Mouse (Mus musculus): Measurements from ENCODE around the gene Ipo8.

The Ipo8 gene

DNA sequence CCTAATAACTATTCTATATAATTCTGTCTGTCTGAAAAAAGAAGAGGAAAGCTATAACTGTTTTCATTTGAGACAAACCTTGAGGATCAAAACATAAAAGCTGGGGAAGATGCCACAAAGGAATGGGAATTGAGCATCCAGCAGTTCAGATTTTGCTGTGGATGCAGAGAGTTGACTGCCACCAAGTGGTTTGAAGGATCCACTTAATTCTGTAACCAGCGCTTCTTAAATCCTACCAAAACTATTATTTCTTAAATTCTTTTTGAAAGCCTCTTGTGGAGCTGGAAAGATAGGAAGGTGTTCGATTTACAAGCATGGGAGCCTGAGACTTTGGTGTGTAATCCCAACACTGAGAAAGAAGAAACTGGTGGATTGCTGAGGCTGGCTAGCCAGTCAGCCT lies 79.9 kb downstream of the Ipo8 start:
- no peak for DNase-seq

DNA sequence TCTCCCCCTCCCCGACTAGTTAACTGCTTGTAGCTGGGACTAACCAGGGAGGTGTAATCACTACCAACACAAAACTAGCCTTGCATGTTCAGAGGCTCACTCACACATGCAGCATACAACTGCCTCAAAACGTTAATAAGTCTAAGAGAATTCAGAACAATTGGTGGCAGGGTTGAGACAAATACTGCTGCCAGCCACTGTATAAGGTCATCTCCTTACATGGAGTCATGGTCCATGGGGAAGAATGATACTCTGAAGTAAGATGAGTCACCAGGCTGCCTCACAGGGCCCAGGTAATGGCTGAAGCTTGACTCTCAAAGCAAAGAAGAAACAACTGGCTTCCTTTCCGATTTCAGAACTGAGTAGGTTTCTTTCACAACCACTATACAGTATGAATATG lies 81.1 kb downstream of the Ipo8 start:
- DNase-seq: no peak

DNA sequence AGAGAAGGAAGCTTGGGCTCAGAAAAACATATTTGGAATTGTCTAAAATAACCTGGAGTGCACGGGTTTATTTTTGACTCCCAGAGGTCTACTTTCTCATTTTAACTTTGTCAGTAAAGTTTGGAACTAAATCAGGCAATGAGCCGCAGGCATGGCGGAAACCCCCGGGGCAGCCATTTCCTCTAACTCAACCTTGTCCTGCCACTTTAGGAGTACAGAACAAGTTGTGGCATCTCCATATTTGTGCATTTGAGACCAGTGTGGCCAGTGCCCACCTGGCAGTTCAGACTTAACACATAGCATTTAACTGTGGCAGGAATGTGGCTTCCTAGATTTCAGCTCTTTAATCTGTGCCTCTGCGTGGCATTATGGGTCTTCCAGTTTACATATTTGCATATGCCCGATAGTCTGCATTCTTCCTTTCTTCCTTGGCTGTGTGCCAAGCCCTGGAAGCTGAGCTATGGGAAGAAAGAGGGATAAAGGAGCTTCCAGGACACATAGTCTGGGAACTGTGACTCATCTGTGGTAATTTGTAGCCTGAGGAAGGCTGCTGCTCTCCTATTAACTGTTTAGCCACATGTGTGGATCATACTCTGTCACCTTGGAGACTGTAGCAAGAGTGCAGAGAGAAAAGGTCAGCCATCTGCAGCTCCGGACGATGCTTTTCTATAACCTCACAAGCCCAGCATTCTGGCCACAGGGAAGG lies 90.6 kb downstream of the Ipo8 start:
- DNase-seq: no peak

DNA sequence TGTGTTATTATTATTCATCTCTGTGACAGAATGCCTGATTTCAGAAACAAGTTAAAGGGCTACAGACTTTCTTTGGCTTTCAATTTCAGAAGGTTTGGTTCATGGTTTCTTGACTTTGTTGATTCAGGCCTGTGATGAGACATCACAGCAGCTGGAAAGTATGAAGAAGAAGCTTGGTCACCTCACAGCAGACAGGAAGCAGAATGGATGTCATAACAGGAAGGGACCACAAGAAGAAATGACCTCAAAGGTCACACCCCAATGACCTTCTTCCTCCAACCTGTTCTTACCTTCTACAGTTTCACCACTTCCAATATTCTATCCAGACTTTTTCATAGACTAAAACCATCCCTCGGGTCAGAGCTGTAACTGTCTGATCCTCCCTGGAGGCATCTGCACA lies 94.9 kb downstream of the Ipo8 start:
- DNase-seq: no peak

DNA sequence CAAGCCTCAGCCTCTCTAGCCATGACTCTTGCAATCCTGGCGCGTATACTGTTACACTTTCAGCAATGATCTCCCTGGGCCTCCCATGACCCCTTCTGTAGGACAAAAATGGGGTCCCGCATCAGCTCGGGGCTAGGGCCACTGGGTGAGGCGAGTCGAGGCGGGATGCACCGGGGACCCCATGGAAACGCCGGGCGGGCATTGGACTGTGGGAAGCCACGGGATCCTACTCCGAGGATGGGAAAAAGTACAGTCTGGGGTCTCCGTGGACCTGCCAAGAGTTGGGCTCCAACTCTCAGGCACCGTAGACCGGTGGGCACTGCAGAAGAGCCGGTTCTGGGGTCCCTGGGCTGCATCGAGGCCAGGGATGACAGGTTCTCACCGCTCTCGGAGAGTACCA lies 97.3 kb downstream of the Ipo8 start:
- no peak for DNase-seq

DNA sequence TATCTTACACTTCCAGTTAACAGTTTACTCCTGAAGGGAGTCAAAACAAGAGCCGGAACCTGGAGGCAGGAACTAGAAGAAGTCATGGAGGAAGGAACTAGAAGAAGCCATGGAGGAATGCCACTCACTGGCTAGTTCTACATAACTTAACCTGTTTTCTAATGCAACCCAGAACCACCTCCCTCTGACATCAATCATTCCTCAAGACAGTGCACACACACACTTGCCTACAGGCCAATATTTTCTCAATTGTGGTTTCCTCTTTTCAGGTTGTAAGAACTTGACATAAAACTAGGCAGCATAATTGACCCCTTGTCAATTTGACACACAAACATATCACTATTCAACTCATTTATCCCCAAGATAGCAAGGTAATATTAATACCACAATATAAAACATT lies 98.3 kb downstream of the Ipo8 start:
- DNase-seq: no peak

DNA sequence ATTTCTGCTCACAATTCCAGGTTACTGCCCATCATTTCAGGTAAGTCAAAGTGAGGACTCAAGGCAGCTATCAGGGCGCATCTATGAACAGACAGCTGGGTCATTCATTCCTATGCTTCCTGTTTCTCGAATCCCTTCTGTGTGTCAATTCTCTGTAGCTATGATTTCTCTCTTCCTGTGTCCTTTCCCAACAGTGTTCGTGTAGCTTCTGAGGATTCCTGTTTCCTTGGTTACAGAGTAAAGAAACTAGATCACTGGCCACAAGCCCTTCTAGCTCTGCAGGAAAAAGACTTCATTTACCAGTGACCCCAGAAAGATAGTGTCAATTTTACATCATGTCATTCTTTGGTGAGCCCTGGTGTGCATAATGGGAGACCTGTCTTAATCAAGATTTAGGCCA lies 102.7 kb downstream of the Ipo8 start:
- no peak for DNase-seq

DNA sequence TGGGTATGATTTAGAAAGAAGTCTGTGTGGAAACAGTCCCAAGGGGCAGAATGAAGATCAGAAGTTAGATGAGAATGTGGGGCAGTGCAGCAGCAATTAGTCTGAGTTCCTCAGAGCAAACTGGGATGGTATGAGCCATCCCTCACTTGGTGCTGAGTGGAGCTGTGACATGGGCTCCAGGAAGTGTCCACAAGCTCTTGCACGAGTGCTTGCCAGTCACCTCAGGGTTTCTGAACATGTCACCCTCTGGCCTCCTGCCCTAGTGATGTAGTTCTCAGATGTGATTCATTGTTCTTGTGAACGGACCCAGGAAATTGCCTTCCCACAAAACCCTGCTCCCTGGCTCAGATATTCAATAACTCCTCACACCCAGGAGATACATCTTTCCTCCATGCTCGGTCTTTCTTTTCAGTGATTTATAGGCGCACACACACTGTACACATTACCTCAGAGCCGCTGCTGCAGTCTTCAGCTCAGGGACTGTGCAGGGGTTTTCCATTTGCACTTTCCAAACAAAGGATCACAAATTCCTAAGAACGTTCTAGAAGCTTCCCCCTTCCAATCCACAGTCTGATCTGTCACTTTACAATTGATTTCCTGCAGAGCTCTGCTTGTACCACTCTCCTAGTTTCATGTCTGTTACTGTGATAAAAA lies 103.3 kb downstream of the Ipo8 start:
- no peak for DNase-seq

DNA sequence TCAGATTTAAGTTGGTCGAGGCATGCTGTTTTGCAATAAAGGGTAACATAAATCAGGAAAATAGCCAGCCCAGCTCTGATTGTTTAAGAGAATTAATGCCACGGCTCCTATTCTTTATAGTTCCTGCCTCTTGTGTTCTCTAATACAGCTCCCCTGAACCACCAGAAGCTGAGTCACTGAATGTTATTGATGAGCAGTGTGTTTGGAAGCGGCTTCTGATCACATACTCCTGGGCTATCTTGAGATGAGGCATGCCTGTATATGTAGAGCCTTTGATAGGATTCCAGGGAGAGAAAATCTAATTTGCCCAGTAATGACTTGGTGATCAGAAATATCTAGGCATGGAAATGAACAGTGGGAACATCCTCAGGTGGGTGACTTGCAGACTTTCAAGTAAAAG lies 106.8 kb downstream of the Ipo8 start:
- DNase-seq: no peak
